Mouse (Mus musculus): ENCODE data around the gene Ing5. TPM values are rescaled to one million over a fixed set of nuclear protein-coding genes. Genes with fewer than 3 reads are reported as not detected.
"Not testable (repeated sequence)": the region's sequence is repeated elsewhere in the genome, so short reads cannot be mapped to it uniquely, and the experiment has no call there.

Ing5 gene
- 9.6 and 9.7 TPM in 2 replicates for polyA plus RNA-seq (2014; fragmentation: Nextera tagmentation; extraction: Ambion mirVana)

GRCm38 (mm10) chr1:93803556-93804507 is at the start of gene Ing5:
Gene Ing5, plus strand, starts transcription at chr1:93803965.
- peak within 1 kb of the TSS; percentile 93 for H3K4me2 ChIP-seq (ENCODE audit: low read length)
- peak within 1 kb of the TSS; percentile 80 for H3K9ac ChIP-seq (replicated peaks; ENCODE audit: low read length)
- no peaks in the 10 kb centered on the region for H3K9me3 ChIP-seq (ENCODE audit: control insufficient read depth, low read length)
- H3K27me3 ChIP-seq (ENCODE audit: control insufficient read depth, insufficient read depth, low read length), result no peaks in the 10 kb centered on the region
- DNase-seq (peak; percentile 99), ATAC-seq (ENCODE audit: low FRiP score, low TSS enrichment) (peak; percentile 93)
- H3K4me3 ChIP-seq (replicated peaks; ENCODE audit: low read depth, low read length), result peak within 1 kb of the TSS; percentile 75
- peak within 1 kb of the TSS; percentile 98 for H3K27ac ChIP-seq (replicated peaks; ENCODE audit: low read depth, low read length)
- H3K36me3 ChIP-seq (ENCODE audit: control insufficient read depth, insufficient read depth, low read length), result peaks cover 44% of the 10 kb centered on the region
- under 1% methylated on average over 94 of the region's 94 CpGs for WGBS
- peaks cover 21% of the 10 kb centered on the region for H3K4me1 ChIP-seq (ENCODE audit: control insufficient read depth, insufficient read depth, low read length)

- ATAC-seq (ENCODE audit: low FRiP score, low TSS enrichment) (peak; percentile 95), DNase-seq (peak; percentile 97)
- Histone ChIP-seq H3K27ac (replicated peaks; ENCODE audit: low read depth, low read length) (peak within 1 kb of the TSS; percentile 89), H3K9me3 (ENCODE audit: control insufficient read depth, low read length) (no peaks in the 10 kb centered on the region), H3K4me3 (replicated peaks; ENCODE audit: low read depth, low read length) (peak within 1 kb of the TSS; percentile 96), H3K9ac (replicated peaks; ENCODE audit: low read length) (peak within 1 kb of the TSS; percentile 86), H3K4me1 (ENCODE audit: control insufficient read depth, insufficient read depth, low read length) (peaks cover 14% of the 10 kb centered on the region; the same call in 1 of the 2 replicates), H3K4me2 (ENCODE audit: low read length) (peak within 1 kb of the TSS; percentile 86), H3K27me3 (ENCODE audit: control insufficient read depth, insufficient read depth, low read length) (no peaks in the 10 kb centered on the region), H3K36me3 (ENCODE audit: control insufficient read depth, insufficient read depth, low read length) (peaks cover 9% of the 10 kb centered on the region)
- WGBS, result under 1% methylated on average over 115 of the region's 121 CpGs
Observed at GRCm38 (mm10) chr1:93754573-93755290, 49.0 kb upstream of the Ing5 start, which contains the start of gene Thap4. Gene Thap4, minus strand, starts transcription at chr1:93754864.

- Histone ChIP-seq H3K4me3 (replicated peaks; ENCODE audit: low read depth, low read length) (peak overlapping the region; percentile 96), H3K27ac (replicated peaks; ENCODE audit: low read depth, low read length) (peak overlapping the region; percentile 89), H3K9me3 (ENCODE audit: control insufficient read depth, low read length) (no peaks in the 10 kb centered on the region), H3K27me3 (ENCODE audit: control insufficient read depth, insufficient read depth, low read length) (no peaks in the 10 kb centered on the region), H3K4me2 (ENCODE audit: low read length) (peak overlapping the region; percentile 86), H3K4me1 (ENCODE audit: control insufficient read depth, insufficient read depth, low read length) (peaks cover 14% of the 10 kb centered on the region; the same call in 1 of the 2 replicates), H3K9ac (replicated peaks; ENCODE audit: low read length) (peak overlapping the region; percentile 86), H3K36me3 (ENCODE audit: control insufficient read depth, insufficient read depth, low read length) (peaks cover 4% of the 10 kb centered on the region; the same call in 1 of the 2 replicates)
- 2% methylated on average over 13 of the region's 13 CpGs for WGBS
- ATAC-seq (ENCODE audit: low FRiP score, low TSS enrichment) (no peak), DNase-seq (no peak)
Observed at GRCm38 (mm10) chr1:93755291-93755610, 48.5 kb upstream of the Ing5 start.

- no peaks in the 10 kb centered on the region for H3K9me3 ChIP-seq (ENCODE audit: control insufficient read depth, low read length)
- H3K4me1 ChIP-seq (ENCODE audit: control insufficient read depth, insufficient read depth, low read length), result peaks cover 14% of the 10 kb centered on the region; the same call in 1 of the 2 replicates
- no peaks in the 10 kb centered on the region for H3K27me3 ChIP-seq (ENCODE audit: control insufficient read depth, insufficient read depth, low read length)
- peaks cover under 1% of the 10 kb centered on the region; the same call in 1 of the 2 replicates for H3K36me3 ChIP-seq (ENCODE audit: control insufficient read depth, insufficient read depth, low read length)
- H3K4me3 ChIP-seq (replicated peaks; ENCODE audit: low read depth, low read length), result peak overlapping the region; percentile 96
- ATAC-seq (ENCODE audit: low FRiP score, low TSS enrichment) (no peak), DNase-seq (no peak)
- H3K9ac ChIP-seq (replicated peaks; ENCODE audit: low read length), result peak overlapping the region; percentile 86
- WGBS, result 32% methylated on average over 7 of the region's 7 CpGs
- H3K27ac ChIP-seq (replicated peaks; ENCODE audit: low read depth, low read length), result no peak overlapping the region
- peak overlapping the region; percentile 86 for H3K4me2 ChIP-seq (ENCODE audit: low read length)
Observed at GRCm38 (mm10) chr1:93755618-93756017, 48.1 kb upstream of the Ing5 start.

- peaks cover 14% of the 10 kb centered on the region; the same call in 1 of the 2 replicates for H3K4me1 ChIP-seq (ENCODE audit: control insufficient read depth, insufficient read depth, low read length)
- ATAC-seq (ENCODE audit: low FRiP score, low TSS enrichment) (no peak), DNase-seq (no peak)
- no peak overlapping the region for H3K27ac ChIP-seq (replicated peaks; ENCODE audit: low read depth, low read length)
- no peaks in the 10 kb centered on the region for H3K36me3 ChIP-seq (ENCODE audit: control insufficient read depth, insufficient read depth, low read length)
- peak overlapping the region; percentile 86 for H3K4me2 ChIP-seq (ENCODE audit: low read length)
- no peaks in the 10 kb centered on the region for H3K27me3 ChIP-seq (ENCODE audit: control insufficient read depth, insufficient read depth, low read length)
- no peak overlapping the region for H3K9ac ChIP-seq (replicated peaks; ENCODE audit: low read length)
- no peaks in the 10 kb centered on the region for H3K9me3 ChIP-seq (ENCODE audit: control insufficient read depth, low read length)
- no peak overlapping the region for H3K4me3 ChIP-seq (replicated peaks; ENCODE audit: low read depth, low read length)
Observed at GRCm38 (mm10) chr1:93756154-93756553, 47.6 kb upstream of the Ing5 start.

GRCm38 (mm10) chr1:93760076-93760475 is 43.7 kb upstream of the Ing5 start:
- ATAC-seq (ENCODE audit: low FRiP score, low TSS enrichment), result no peak
- 92% methylated on average over 1 of the region's 1 CpGs for WGBS
- H3K36me3 ChIP-seq (ENCODE audit: control insufficient read depth, insufficient read depth, low read length), result no peaks in the 10 kb centered on the region
- no peak overlapping the region for H3K9ac ChIP-seq (replicated peaks; ENCODE audit: low read length)
- H3K4me2 ChIP-seq (ENCODE audit: low read length), result no peak overlapping the region
- H3K9me3 ChIP-seq (ENCODE audit: control insufficient read depth, low read length), result no peaks in the 10 kb centered on the region
- H3K4me1 ChIP-seq (ENCODE audit: control insufficient read depth, insufficient read depth, low read length), result peaks cover 8% of the 10 kb centered on the region; the same call in 1 of the 2 replicates
- H3K27me3 ChIP-seq (ENCODE audit: control insufficient read depth, insufficient read depth, low read length), result no peaks in the 10 kb centered on the region
- H3K4me3 ChIP-seq (replicated peaks; ENCODE audit: low read depth, low read length), result no peak overlapping the region
- no peak for DNase-seq
- H3K27ac ChIP-seq (replicated peaks; ENCODE audit: low read depth, low read length), result no peak overlapping the region

GRCm38 (mm10) chr1:93763531-93763930 is 40.2 kb upstream of the Ing5 start:
- H3K27ac ChIP-seq (replicated peaks; ENCODE audit: low read depth, low read length); DNase-seq; H3K4me2 ChIP-seq (ENCODE audit: low read length); H3K9me3 ChIP-seq (ENCODE audit: control insufficient read depth, low read length); H3K36me3 ChIP-seq (ENCODE audit: control insufficient read depth, insufficient read depth, low read length); H3K9ac ChIP-seq (replicated peaks; ENCODE audit: low read length); ATAC-seq (ENCODE audit: low FRiP score, low TSS enrichment); H3K27me3 ChIP-seq (ENCODE audit: control insufficient read depth, insufficient read depth, low read length); H3K4me1 ChIP-seq (ENCODE audit: control insufficient read depth, insufficient read depth, low read length); H3K4me3 ChIP-seq (replicated peaks; ENCODE audit: low read depth, low read length): not testable (repeated sequence)
- WGBS, result 90% methylated on average over 3 of the region's 3 CpGs

- no peak for ATAC-seq (ENCODE audit: low FRiP score, low TSS enrichment)
- DNase-seq, result no peak
- Histone ChIP-seq H3K9me3 (ENCODE audit: control insufficient read depth, low read length) (no peaks in the 10 kb centered on the region), H3K27ac (replicated peaks; ENCODE audit: low read depth, low read length) (no peak overlapping the region), H3K4me1 (ENCODE audit: control insufficient read depth, insufficient read depth, low read length) (no peaks in the 10 kb centered on the region), H3K9ac (replicated peaks; ENCODE audit: low read length) (no peak overlapping the region), H3K36me3 (ENCODE audit: control insufficient read depth, insufficient read depth, low read length) (peaks cover 17% of the 10 kb centered on the region), H3K4me2 (ENCODE audit: low read length) (no peak overlapping the region), H3K27me3 (ENCODE audit: control insufficient read depth, insufficient read depth, low read length) (no peaks in the 10 kb centered on the region), H3K4me3 (replicated peaks; ENCODE audit: low read depth, low read length) (no peak overlapping the region)
- WGBS, result 94% methylated on average over 9 of the region's 9 CpGs
Observed at GRCm38 (mm10) chr1:93764871-93765591, 38.7 kb upstream of the Ing5 start.

All from midbrain, embryonic 14.5 days (tissue).